Mouse (Mus musculus): ENCODE measurements around the gene Tgfbr3. TPM values are rescaled to one million over a fixed set of nuclear protein-coding genes. Genes with fewer than 3 reads are reported as not detected.

The Tgfbr3 gene
- 24.4 and 28.7 TPM in 2 replicates for polyA plus RNA-seq (2014; fragmentation: Nextera tagmentation; extraction: Ambion mirVana)

DNA sequence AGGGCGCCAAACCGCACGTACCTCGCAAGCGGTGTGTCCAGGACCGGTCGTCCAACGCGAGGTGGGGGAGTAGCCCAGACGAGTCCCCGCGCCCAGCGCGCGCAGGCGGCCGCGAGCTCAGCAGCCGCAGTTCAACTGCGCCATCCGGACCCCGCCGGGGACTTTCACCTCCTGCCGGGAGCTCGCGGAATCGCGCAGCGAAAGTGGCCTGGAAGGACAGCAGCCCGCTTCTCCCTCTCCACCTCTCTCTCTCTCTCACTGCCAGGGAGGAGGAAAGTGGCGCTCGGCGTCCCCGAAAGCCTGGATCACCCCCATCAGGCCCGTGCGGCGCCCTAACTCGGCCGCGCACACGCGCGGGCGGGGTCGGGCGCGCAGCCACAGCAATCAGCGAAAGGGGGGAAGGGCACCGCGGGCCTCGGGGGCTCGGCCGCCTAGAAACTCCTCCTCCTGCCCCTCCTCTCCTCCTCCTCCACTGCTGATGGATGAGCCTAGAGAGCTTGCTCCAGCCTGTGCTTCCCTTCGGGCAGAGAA, at the start of gene Tgfbr3:
Gene Tgfbr3, minus strand, starts transcription at position 396 of the 531 bp plus-strand sequence.
- Histone ChIP-seq H3K9me3 (ENCODE audit: control insufficient read depth, low read length) (no peaks in the 10 kb centered on the region), H3K4me1 (replicated peaks; ENCODE audit: control insufficient read depth, insufficient read depth, low read length) (peaks cover 14% of the 10 kb centered on the region), H3K27me3 (replicated peaks; ENCODE audit: control insufficient read depth, insufficient read depth, low read length) (no peaks in the 10 kb centered on the region), H3K4me2 (ENCODE audit: low read length) (peak within 1 kb of the TSS; percentile 51), H3K27ac (ENCODE audit: low read depth) (peak within 1 kb of the TSS; percentile 86), H3K9ac (ENCODE audit: low read length) (peak within 1 kb of the TSS; percentile 77), H3K4me3 (ENCODE audit: low read depth, low read length) (peak within 1 kb of the TSS; percentile 79), H3K36me3 (ENCODE audit: control insufficient read depth, insufficient read depth, low read length) (no peaks in the 10 kb centered on the region)
- ATAC-seq (replicated peaks; ENCODE audit: low FRiP score, low TSS enrichment, low read depth) = peak; percentile 93
- under 1% methylated on average over 50 of the region's 54 CpGs for WGBS
- DNase-seq (ENCODE audit: low spot score) = peak; percentile 95

DNA sequence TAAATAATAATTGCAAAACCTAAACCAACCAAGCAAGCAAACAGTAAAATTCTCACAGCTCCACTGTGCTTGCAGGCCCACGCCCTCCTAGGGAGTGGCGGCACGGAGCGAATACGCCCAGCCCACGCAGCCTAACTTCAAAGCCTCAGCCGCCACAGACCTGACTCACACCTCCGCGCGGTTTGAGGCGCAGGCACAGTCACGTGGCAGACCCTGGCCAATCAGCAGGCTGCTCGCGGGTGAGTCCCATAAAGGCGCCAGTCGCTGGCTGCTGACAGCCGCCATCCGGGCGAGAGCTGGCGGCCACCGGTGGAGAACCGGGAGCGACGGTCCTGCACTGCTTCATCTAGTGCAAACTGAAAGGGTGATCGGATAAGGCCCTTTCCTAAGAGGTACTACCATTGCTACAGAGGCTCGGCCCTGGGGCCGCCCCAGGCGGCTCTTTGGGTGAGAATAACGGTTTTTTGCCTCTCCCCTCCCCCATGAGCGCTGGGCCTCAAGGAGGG, 41.5 kb upstream of the Tgfbr3 start, which contains the start of gene Brdt:
Gene Brdt, plus strand, starts transcription at position 244 of the 506 bp plus-strand sequence.
- Histone ChIP-seq H3K9me3 (ENCODE audit: control insufficient read depth, low read length) (0 out of 2 replicates have a peak, but pooled peaks cover 3% of the 10 kb centered on the region), H3K4me2 (ENCODE audit: low read length) (no peak within 1 kb of the TSS), H3K4me3 (ENCODE audit: low read depth, low read length) (no peak within 1 kb of the TSS), H3K27me3 (replicated peaks; ENCODE audit: control insufficient read depth, insufficient read depth, low read length) (no peaks in the 10 kb centered on the region), H3K4me1 (replicated peaks; ENCODE audit: control insufficient read depth, insufficient read depth, low read length) (no peaks in the 10 kb centered on the region), H3K27ac (ENCODE audit: low read depth) (no peak within 1 kb of the TSS), H3K9ac (ENCODE audit: low read length) (no peak within 1 kb of the TSS), H3K36me3 (ENCODE audit: control insufficient read depth, insufficient read depth, low read length) (no peaks in the 10 kb centered on the region)
- no peak for DNase-seq (ENCODE audit: low spot score)
- 90% methylated on average over 30 of the region's 30 CpGs for WGBS
- no peak for ATAC-seq (replicated peaks; ENCODE audit: low FRiP score, low TSS enrichment, low read depth)

DNA sequence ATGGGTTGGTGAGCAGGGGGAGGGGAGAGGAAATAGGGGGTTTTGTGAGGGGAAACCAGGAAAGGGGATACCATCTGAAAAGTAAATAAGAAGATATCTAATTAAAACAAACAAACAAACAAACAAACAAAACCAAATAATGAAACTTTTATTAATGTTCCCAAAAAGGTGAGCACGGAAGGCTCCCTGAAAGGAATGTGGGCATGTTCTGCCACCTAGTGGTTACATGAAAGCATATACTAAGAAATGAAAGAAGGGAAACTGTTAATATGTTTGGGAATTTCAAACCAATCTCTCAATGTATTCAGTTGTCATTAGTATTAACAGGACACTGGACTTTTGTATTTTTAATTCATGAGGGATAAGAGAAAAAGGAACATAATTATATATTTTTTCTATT, 31.3 kb upstream of the Tgfbr3 start:
- Histone ChIP-seq H3K36me3 (ENCODE audit: control insufficient read depth, insufficient read depth, low read length) (no peaks in the 10 kb centered on the region), H3K9ac (ENCODE audit: low read length) (no peak overlapping the region), H3K4me1 (replicated peaks; ENCODE audit: control insufficient read depth, insufficient read depth, low read length) (no peaks in the 10 kb centered on the region), H3K27me3 (replicated peaks; ENCODE audit: control insufficient read depth, insufficient read depth, low read length) (no peaks in the 10 kb centered on the region), H3K4me3 (ENCODE audit: low read depth, low read length) (no peak overlapping the region), H3K9me3 (ENCODE audit: control insufficient read depth, low read length) (no peaks in the 10 kb centered on the region), H3K27ac (ENCODE audit: low read depth) (no peak overlapping the region), H3K4me2 (ENCODE audit: low read length) (no peak overlapping the region)
- 3% methylated on average over 1 of the region's 1 CpGs for WGBS
- ATAC-seq (replicated peaks; ENCODE audit: low FRiP score, low TSS enrichment, low read depth) (no peak), DNase-seq (ENCODE audit: low spot score) (no peak)

DNA sequence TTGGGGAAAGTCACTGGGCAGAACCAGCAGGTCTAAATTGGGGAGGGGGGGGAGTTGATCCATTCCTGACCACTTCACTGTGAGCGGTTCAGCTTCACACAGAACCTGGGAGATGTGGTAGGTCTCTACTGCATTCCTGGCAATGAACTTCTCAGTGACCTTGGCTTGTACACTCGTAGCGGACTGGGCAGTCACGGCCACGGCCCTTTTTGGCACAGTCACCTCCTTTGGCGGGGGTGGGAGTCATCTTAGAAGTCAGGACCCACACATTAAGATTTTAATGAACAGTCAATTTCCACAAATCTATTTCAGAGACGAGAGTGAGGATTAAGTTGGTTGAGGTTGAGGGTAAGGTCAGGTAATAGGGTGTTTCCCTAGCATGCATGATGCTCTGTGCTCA, 27.7 kb upstream of the Tgfbr3 start:
- no peak overlapping the region for H3K4me3 ChIP-seq (ENCODE audit: low read depth, low read length)
- no peak for DNase-seq (ENCODE audit: low spot score)
- 90% methylated on average over 7 of the region's 7 CpGs for WGBS

DNA sequence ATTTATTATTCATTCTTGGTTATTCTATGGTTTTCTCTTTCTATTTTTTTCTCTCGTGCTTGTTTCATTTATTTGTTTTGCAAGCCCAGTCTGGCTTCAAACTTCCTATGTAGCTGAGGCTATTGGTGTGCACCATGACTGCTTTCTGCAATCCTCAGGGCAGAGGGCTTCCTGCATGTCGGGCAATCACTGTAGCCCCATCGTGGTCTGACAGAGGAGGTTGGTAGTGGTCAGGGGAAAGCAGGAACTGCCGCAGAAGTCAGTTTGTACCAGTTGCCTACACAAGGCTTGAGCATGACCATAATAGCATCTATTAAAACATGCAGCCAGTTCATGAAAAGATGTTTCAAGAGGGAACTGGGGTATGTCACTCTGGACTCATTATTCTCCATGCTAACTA, 18.0 kb upstream of the Tgfbr3 start:
- no peaks in the 10 kb centered on the region for H3K27me3 ChIP-seq (replicated peaks; ENCODE audit: control insufficient read depth, insufficient read depth, low read length)
- H3K4me3 ChIP-seq (ENCODE audit: low read depth, low read length) = no peak overlapping the region
- H3K4me2 ChIP-seq (ENCODE audit: low read length) = no peak overlapping the region; the same call in 1 of the 2 replicates
- peaks cover 26% of the 10 kb centered on the region for H3K4me1 ChIP-seq (replicated peaks; ENCODE audit: control insufficient read depth, insufficient read depth, low read length)
- H3K9me3 ChIP-seq (ENCODE audit: control insufficient read depth, low read length) = no peaks in the 10 kb centered on the region
- ATAC-seq (replicated peaks; ENCODE audit: low FRiP score, low TSS enrichment, low read depth) (no peak), DNase-seq (ENCODE audit: low spot score) (no peak)
- 54% methylated on average over 4 of the region's 4 CpGs for WGBS
- H3K27ac ChIP-seq (ENCODE audit: low read depth) = 0 out of 2 replicates have a peak overlapping the region, but pooled peaks have one; percentile 27
- no peak overlapping the region for H3K9ac ChIP-seq (ENCODE audit: low read length)
- no peaks in the 10 kb centered on the region for H3K36me3 ChIP-seq (ENCODE audit: control insufficient read depth, insufficient read depth, low read length)

More for the DNA sequence above, 27.7 kb upstream of the Tgfbr3 start:
- no peak for ATAC-seq (replicated peaks; ENCODE audit: low FRiP score, low TSS enrichment, low read depth)
- Histone ChIP-seq H3K9me3 (ENCODE audit: control insufficient read depth, low read length) (no peaks in the 10 kb centered on the region), H3K9ac (ENCODE audit: low read length) (no peak overlapping the region), H3K36me3 (ENCODE audit: control insufficient read depth, insufficient read depth, low read length) (no peaks in the 10 kb centered on the region), H3K4me1 (replicated peaks; ENCODE audit: control insufficient read depth, insufficient read depth, low read length) (no peaks in the 10 kb centered on the region), H3K4me2 (ENCODE audit: low read length) (no peak overlapping the region), H3K27ac (ENCODE audit: low read depth) (no peak overlapping the region), H3K27me3 (replicated peaks; ENCODE audit: control insufficient read depth, insufficient read depth, low read length) (no peaks in the 10 kb centered on the region)

DNA sequence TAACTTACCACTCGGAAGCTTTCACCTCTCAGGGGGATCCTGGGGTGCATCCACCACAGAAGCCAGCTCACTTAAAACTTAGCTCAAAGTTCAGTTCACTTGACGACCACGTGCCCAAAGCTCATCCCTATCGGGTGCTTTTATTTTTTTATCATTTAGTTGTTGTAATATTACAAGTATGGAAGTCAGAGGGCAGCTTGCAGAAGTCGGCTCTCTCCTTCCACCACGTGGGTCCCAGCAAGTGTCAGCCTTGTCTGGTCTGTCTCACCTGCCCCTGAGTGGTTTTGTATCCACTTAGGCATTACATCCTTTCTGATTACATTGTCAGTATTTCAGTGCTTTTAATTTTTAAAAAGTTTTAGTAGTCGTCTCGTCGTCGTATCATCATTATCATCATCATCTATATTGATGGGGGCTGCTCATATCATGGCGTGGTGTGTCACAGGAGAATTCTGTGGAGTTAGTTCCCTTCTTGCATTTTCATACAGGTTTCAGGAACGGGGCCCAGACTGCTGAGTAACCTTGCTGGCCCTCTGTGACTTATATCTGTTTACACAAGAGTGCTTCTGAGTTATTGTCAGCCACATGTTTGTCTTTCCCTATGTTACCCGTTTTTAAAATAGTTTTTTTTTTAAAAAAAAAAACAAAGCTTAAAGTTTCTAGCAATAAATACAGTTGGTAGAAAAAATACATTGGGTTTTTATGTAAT, 14.8 kb upstream of the Tgfbr3 start:
- H3K9me3 ChIP-seq (ENCODE audit: control insufficient read depth, low read length) = no peaks in the 10 kb centered on the region
- H3K4me3 ChIP-seq (ENCODE audit: low read depth, low read length) = no peak overlapping the region
- no peaks in the 10 kb centered on the region for H3K27me3 ChIP-seq (replicated peaks; ENCODE audit: control insufficient read depth, insufficient read depth, low read length)
- no peak overlapping the region for H3K4me2 ChIP-seq (ENCODE audit: low read length)
- ATAC-seq (replicated peaks; ENCODE audit: low FRiP score, low TSS enrichment, low read depth) (no peak), DNase-seq (ENCODE audit: low spot score) (no peak)
- H3K36me3 ChIP-seq (ENCODE audit: control insufficient read depth, insufficient read depth, low read length) = no peaks in the 10 kb centered on the region
- H3K9ac ChIP-seq (ENCODE audit: low read length) = no peak overlapping the region
- peaks cover 26% of the 10 kb centered on the region for H3K4me1 ChIP-seq (replicated peaks; ENCODE audit: control insufficient read depth, insufficient read depth, low read length)
- 26% methylated on average over 13 of the region's 13 CpGs for WGBS
- H3K27ac ChIP-seq (ENCODE audit: low read depth) = no peak overlapping the region

DNA sequence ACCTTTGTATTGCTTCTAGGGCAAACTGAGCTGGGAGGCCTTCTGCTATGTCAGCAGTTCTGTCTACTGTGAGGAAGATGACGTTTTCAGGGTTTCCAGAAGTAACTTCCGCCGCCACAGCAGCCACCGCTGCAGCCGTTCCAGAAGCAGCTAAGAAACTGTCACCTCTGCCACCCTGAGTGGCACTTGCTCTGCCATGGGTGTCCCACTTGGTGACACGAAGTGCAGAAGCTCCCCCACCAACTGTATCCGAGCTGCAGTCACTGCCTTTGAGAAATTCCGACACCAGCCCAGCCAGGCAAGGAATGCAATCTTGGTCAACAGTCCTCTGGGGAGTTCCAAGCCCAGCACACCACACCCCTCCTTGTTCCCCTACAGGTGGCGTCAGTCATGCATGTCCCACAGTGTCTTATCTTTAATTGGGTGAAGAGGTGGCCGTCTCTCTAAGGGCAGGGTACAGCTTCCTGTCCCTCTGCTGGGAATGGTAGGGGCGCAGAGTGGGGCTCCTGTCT, 14.0 kb upstream of the Tgfbr3 start:
- Histone ChIP-seq H3K9me3 (ENCODE audit: control insufficient read depth, low read length) (no peaks in the 10 kb centered on the region), H3K4me2 (ENCODE audit: low read length) (peak overlapping the region; percentile 12; the same call in 1 of the 2 replicates), H3K9ac (ENCODE audit: low read length) (no peak overlapping the region), H3K4me1 (replicated peaks; ENCODE audit: control insufficient read depth, insufficient read depth, low read length) (peaks cover 22% of the 10 kb centered on the region), H3K27ac (ENCODE audit: low read depth) (no peak overlapping the region), H3K36me3 (ENCODE audit: control insufficient read depth, insufficient read depth, low read length) (no peaks in the 10 kb centered on the region), H3K4me3 (ENCODE audit: low read depth, low read length) (no peak overlapping the region), H3K27me3 (replicated peaks; ENCODE audit: control insufficient read depth, insufficient read depth, low read length) (no peaks in the 10 kb centered on the region)
- 51% methylated on average over 11 of the region's 11 CpGs for WGBS
- DNase-seq (ENCODE audit: low spot score) (peak; percentile 50), ATAC-seq (replicated peaks; ENCODE audit: low FRiP score, low TSS enrichment, low read depth) (peak; percentile 63)

DNA sequence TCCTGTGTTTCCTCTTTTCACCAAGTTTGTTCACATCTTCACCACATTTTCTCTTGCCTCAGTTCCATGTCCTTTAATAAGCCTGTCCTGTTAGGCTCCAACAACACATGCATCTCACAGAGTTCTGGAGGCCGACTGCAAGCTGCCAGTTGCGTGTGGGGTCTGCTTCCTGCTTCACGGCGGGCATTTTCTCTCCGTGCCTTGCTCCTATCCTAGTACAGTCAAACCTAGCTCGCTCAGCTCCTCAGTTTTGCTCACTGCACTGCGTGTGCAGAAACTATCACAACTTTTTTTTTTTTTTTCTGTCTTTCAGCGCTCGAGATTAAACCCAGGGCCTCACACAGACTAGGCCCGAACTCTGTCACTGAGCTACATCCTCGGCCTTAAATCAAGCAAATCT, 9.4 kb upstream of the Tgfbr3 start:
- Histone ChIP-seq H3K27me3 (replicated peaks; ENCODE audit: control insufficient read depth, insufficient read depth, low read length) (no peaks in the 10 kb centered on the region), H3K4me1 (replicated peaks; ENCODE audit: control insufficient read depth, insufficient read depth, low read length) (peaks cover 20% of the 10 kb centered on the region), H3K9me3 (ENCODE audit: control insufficient read depth, low read length) (no peaks in the 10 kb centered on the region), H3K9ac (ENCODE audit: low read length) (no peak overlapping the region), H3K4me3 (ENCODE audit: low read depth, low read length) (no peak overlapping the region), H3K4me2 (ENCODE audit: low read length) (no peak overlapping the region), H3K27ac (ENCODE audit: low read depth) (no peak overlapping the region), H3K36me3 (ENCODE audit: control insufficient read depth, insufficient read depth, low read length) (no peaks in the 10 kb centered on the region)
- peak; percentile 41 for DNase-seq (ENCODE audit: low spot score)
- 52% methylated on average over 11 of the region's 11 CpGs for WGBS
- no peak for ATAC-seq (replicated peaks; ENCODE audit: low FRiP score, low TSS enrichment, low read depth)
